Mouse (Mus musculus) common myeloid progenitor, adult 5-6 weeks (primary cell): ENCODE data around the gene Trim24. TPM values are rescaled to one million over a fixed set of nuclear protein-coding genes. Genes with fewer than 3 reads are reported as not detected.

ENCODE experiments used
- ATAC-seq: replicated peaks from 2 replicates; pipeline ENCODE4 v1.8.0; 2016; ENCODE audit warnings: low read depth, mild to moderate bottlenecking, moderate TSS enrichment, inconsistent platforms; ENCODE audit not compliant: poor library complexity, severe bottlenecking
- total RNA-seq: library from RNA; stranded (forward); fragments of 200-1000, 187-1606 nt; gene quantifications from 2 replicates; pipeline ENCODE4 v1.2.3, GENCODE M21; 2017

Gene Trim24
- total RNA-seq, 1 experiment from 2014 or later, result 29.2 TPM

DNA sequence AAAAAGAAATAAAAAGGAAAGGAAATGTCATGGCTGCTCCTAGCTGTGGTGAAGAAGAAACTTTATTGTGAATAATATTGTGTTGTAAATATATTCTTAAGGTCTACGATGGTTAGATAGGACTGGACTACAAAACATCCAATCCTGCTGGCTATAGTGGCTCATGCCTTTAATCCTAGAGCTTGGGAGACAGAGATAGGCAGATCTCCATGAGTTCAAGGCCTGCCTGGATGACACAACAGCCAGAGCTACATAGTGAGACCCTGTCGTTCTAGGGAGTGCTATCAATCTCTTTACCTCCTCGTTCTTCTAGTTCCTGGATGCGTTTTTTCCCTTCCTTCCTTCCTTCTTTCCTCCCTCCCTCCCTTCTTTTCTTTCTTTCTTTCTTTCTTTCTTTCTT lies 12.5 kb upstream of the Trim24 start:
- ATAC-seq, result no peak

DNA sequence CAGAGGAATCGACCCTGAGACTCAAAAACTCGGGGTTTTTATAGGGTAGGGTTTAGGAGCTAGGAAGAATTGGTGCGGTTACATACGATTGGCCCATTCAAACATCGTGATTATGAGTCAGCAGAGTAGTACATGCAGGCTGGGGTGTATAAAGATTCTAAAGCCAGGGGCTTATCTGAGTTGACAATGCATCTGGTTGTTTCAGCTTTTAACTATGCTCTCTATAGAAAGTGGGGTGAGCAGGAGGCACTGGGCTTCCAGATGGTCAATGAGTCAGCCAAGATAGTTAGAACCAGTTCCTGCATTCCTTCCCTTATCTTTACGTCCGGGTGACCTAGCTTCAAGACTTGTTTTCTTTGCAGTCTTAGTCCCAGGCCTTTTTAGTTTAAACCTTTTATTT lies 7.7 kb upstream of the Trim24 start:
- ATAC-seq, result peak; percentile 32; the same call in 1 of the 2 replicates

GRCm38 (mm10) chr6:37863961-37864730 lies 6.5 kb upstream of the Trim24 start:
- no peak for ATAC-seq

GRCm38 (mm10) chr6:37871137-37871851 lies 683 bp downstream of the Trim24 start:
- peak; percentile 20; the same call in 1 of the 2 replicates for ATAC-seq

DNA sequence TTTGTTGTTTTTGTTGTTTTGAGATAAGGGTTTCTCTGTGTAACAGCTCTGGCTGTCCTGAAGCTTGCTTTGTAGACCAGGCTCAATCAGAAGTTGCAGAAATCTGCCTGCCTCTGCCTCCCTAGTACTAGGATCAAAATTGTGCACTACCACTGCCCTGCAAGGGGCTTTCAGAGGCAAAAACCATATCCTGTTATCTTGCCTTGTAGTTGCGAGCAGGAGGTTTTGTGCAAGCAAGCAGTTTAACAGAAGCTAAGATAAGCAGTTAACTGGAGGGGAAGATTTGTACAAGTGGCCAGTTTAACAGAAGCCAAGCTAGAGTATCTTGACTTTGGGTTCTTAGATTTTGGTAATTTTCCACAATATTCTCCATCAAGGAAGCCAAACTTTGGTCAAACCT lies 2.2 kb downstream of the Trim24 start:
- no peak for ATAC-seq

- no peak for ATAC-seq
Observed at GRCm38 (mm10) chr6:37873731-37874130, 3.1 kb downstream of the Trim24 start.

DNA sequence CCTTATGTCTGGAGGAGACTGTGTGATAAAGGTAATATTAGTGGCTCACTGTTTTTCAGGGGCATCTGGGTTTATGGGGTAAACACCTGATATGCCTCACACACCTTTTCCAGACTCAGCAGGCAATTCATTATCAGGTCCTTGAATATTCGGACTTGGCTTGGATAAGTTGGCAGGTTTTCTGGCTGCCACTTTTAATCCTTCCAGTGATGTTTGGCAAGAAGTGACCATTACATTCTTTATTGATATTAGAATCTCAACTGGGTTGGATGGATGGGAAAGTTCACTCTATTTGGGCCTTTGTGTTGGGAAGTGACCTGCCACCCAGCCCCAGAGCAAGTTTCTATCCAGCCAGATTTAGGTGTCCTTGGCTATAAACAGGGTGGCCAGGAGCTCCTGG lies 7.6 kb downstream of the Trim24 start:
- ATAC-seq, result no peak

- ATAC-seq, result no peak
Observed at GRCm38 (mm10) chr6:37880586-37880985, 10.0 kb downstream of the Trim24 start.

DNA sequence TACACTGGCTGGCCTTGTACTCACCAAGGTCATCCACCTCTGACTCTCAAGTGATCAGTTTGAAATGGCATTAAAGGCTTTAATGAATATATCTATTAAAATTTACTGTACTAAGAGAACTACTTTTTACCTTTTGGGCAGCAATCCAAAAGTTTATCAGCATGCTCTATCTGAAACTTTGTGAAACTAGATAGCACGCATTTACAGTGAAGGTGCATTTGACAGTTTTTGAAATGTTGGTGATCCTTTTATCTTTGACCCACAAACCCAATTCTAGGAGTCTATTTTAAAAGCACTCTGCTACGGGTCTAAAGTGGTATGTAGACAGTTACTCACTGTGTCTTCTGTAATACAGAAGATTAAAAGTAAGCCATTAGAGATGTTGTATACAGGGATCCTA lies 23.0 kb downstream of the Trim24 start:
- no peak for ATAC-seq

GRCm38 (mm10) chr6:37895646-37896435 lies 25.2 kb downstream of the Trim24 start:
- ATAC-seq, result peak; percentile 39; the same call in 1 of the 2 replicates

GRCm38 (mm10) chr6:37900221-37900620 lies 29.6 kb downstream of the Trim24 start:
- no peak for ATAC-seq

DNA sequence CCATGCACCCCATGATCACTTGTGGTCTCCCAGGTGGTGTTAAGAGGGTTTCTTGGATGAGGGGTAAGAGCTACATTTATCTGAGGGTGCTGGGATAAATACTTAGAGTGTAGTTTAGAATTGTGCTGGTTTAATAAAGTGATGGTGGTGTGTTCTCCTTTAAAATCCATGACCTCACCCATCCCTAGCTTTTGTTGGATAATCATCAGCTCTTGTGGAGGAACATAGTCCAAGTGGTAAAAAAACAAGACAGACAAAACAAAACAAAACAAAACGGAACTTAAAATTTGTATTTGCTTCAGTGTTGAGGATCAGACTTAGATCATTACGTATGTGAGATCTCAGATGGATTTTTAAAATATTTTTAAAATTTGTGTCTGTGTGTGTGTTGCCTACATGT lies 31.2 kb downstream of the Trim24 start:
- no peak for ATAC-seq

- no peak for ATAC-seq
Observed at GRCm38 (mm10) chr6:37903810-37904209, 33.2 kb downstream of the Trim24 start.

DNA sequence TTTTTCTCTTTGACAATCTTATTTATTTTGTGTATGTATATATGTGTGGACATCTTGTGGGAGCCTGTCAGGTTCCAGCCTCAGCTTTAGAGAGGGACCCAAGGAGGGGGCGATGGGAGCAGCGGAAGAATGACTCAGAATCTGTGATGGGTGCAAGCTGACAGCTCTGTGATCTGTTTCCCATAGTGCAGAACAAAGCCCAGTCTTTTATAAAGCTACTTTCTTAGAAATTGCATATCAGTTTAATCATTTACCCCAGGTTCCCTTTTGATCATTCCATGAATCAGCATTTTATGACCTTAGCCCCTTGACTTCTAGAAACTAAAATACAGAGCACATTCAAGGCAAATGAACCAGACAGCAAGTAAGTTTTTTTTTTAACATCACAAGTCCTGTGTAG lies 42.9 kb downstream of the Trim24 start:
- ATAC-seq, result no peak

GRCm38 (mm10) chr6:37925104-37925503 lies 54.5 kb downstream of the Trim24 start:
- no peak for ATAC-seq

GRCm38 (mm10) chr6:37926751-37927150 lies 56.1 kb downstream of the Trim24 start:
- ATAC-seq, result no peak

DNA sequence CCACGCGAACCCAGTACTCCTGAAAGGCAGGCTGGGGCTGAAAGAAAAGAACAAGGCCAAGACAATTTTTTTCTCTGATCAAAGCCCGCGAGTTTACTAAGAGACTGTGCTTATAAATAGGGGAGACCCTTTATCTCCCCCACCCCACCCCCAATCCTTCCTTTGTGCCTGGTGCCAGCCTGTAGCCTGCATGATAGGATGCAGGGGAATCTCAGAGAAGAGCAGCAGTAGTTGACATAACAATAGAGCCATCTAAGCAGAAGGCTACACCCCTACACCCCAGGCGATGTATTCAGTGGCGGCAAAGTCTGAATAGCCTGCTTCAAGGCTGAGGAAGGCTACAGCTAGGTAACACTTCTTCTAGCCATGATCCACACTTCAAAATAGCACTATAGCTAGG lies 65.9 kb downstream of the Trim24 start:
- no peak for ATAC-seq

- no peak for ATAC-seq
Observed at GRCm38 (mm10) chr6:37951306-37951705, 80.7 kb downstream of the Trim24 start.

- ATAC-seq, result no peak
Observed at GRCm38 (mm10) chr6:37967386-37967785, 96.8 kb downstream of the Trim24 start.

- ATAC-seq, result peak; percentile 74
Observed at GRCm38 (mm10) chr6:38007459-38007858, 136.8 kb downstream of the Trim24 start.

- ATAC-seq, result no peak
Observed at GRCm38 (mm10) chr6:38012829-38013228, 142.2 kb downstream of the Trim24 start.
